Mouse (Mus musculus) urinary bladder, postnatal 10 days (tissue): ENCODE results near the gene Itln1.
"Not testable (repeated sequence)": the region's sequence is repeated elsewhere in the genome, so short reads cannot be mapped to it uniquely, and the experiment has no call there.

Source experiments
- DNase-seq: peaks from one replicate; pipeline ENCODE4 v3.0.0; 2022; ENCODE audit warnings: low spot score

Itln1 gene

GRCm38 (mm10) chr1:171513760-171514159, 21.3 kb downstream of the Itln1 start:
- no peak for DNase-seq

- no peak for DNase-seq
Measured at GRCm38 (mm10) chr1:171513234-171513633, 21.9 kb downstream of the Itln1 start.

GRCm38 (mm10) chr1:171504586-171504985, 30.5 kb downstream of the Itln1 start:
- DNase-seq, result no peak

DNA sequence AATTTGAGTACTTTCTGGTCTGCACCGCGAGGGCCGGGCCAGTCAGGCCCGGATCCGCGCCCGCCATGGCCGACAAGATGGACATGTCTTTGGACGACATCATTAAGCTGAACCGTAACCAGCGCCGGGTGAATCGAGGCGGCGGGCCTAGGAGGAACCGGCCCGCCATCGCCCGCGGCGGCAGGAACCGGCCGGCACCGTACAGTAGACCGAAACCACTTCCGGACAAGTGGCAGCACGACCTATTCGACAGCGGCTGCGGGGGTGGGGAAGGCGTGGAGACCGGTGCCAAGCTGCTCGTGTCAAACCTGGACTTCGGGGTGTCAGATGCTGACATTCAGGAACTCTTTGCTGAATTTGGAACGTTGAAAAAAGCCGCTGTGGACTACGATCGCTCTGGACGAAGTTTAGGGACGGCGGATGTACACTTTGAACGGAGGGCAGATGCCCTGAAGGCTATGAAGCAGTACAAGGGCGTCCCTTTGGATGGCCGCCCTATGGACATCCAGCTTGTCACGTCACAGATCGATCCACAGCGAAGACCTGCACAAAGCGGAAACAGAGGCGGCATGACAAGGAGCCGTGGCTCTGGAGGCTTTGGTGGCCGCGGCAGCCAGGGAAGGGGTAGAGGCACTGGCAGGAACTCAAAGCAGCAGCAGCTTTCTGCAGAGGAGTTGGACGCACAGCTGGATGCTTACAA, 31.4 kb downstream of the Itln1 start:
- DNase-seq, result no peak

- peak; percentile 83 for DNase-seq
Measured at GRCm38 (mm10) chr1:171503250-171503591, 31.9 kb downstream of the Itln1 start, which contains the start of gene Alyref2. Gene Alyref2, plus strand, starts transcription at chr1:171503478.

GRCm38 (mm10) chr1:171502388-171503249, 32.5 kb downstream of the Itln1 start:
- DNase-seq, result no peak

- no peak for DNase-seq
Measured at GRCm38 (mm10) chr1:171501636-171502080, 33.4 kb downstream of the Itln1 start.

DNA sequence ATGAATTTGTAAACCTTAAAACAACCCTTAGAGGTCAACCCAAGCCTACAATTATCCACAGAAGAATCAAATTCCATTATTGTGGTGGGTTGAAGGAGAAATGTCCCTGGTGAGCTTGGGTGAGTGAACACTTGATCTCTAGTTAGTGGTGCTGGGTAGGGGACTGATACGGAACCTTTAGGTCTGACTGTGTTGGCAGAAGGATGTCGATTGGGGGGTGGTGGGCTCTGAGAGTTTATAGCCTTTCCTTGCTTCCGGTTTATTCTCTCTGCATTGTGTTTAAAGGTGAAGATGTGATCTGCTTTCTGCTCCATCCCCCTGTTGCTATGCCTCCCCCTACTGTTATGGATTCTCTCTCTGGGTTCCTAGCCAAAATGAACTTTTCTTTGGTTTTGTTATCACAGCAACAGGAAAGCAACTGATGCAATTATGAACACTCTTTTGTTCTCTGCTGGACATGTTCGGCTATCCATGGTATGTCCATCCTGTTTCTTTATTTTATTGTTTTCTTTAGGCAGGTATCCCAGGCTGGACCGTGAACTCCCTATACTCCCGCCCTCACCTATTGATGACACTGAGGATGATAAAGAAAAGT, 34.0 kb downstream of the Itln1 start:
- no peak for DNase-seq

GRCm38 (mm10) chr1:171499856-171500255, 35.2 kb downstream of the Itln1 start:
- no peak for DNase-seq

DNA sequence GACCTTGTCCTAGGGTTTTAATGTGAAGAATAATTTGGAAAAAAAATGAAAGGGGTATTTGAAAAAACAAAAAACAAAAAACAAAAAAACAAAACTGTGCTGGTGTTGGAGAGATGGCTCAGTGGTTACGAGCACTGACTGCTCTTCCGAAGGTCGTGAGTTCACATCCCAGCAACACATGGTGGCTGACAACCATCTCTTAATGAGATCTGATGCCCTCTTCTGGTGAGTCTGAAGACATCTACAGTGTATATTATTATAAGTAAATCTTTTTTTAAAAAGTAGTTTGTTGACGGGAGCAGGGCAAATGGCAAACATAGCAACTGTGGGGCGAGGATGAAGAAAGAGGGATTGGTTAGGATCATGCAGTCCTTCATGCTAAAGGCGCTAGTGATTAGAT, 39.7 kb downstream of the Itln1 start:
- DNase-seq, result no peak

DNA sequence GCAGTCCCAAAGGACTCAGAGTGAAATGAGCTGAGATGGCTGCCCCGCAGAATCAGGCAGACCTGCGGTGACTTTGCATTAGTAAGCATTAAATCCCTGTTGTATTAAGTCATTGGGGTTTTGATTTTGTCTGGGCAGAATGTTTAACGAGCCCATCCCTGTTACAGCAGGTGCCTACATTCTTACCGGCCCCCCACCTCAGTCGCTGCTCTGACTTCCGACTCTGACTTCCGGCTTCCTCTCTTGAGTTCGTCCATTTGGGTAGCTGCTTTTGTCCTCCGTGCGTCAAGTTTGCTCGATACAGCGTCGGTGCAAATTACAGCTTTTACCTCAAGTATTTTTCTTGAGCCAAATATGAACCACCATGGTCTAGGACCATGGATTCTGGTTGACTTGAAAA, 40.9 kb downstream of the Itln1 start:
- no peak for DNase-seq

DNA sequence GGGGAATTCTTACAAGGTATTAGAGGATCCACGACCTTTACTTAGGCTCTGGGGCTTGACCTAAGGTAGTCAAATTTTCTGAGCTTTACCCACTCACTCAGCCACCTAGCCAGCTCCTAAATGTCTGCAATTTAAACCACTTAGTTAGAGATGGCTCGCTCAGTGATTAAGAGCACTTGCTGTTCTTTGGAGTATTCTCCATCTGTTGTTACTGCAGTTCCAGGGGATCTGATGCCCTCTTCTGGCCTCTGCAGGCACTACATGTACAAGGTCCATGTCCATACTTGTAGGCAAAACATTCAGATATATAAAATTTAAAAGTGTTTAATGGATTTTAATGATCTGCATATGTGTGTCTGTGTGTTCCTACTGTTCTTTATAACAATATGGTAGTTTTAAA, 56.1 kb downstream of the Itln1 start:
- no peak for DNase-seq

GRCm38 (mm10) chr1:171477758-171478545, 57.1 kb downstream of the Itln1 start:
- no peak for DNase-seq

DNA sequence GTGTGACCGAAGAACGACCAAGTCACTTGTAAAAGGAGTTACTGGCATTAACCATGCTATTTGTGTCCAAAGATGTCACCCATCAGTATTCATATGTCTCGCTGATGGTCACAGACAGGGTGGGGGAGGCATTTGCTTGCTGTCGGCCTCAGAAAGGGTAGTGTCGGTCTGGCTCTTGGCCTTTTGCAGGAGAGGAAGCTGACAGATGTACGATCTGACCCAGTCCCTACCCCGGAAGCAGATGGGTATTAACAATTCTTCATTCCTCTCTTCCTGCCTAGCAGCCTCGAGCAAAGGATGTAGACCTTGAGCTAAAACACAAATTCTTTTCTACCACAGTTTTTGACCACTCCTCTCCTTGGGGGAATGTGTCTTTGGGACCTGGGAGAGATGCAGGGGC, 58.0 kb downstream of the Itln1 start:
- no peak for DNase-seq

DNA sequence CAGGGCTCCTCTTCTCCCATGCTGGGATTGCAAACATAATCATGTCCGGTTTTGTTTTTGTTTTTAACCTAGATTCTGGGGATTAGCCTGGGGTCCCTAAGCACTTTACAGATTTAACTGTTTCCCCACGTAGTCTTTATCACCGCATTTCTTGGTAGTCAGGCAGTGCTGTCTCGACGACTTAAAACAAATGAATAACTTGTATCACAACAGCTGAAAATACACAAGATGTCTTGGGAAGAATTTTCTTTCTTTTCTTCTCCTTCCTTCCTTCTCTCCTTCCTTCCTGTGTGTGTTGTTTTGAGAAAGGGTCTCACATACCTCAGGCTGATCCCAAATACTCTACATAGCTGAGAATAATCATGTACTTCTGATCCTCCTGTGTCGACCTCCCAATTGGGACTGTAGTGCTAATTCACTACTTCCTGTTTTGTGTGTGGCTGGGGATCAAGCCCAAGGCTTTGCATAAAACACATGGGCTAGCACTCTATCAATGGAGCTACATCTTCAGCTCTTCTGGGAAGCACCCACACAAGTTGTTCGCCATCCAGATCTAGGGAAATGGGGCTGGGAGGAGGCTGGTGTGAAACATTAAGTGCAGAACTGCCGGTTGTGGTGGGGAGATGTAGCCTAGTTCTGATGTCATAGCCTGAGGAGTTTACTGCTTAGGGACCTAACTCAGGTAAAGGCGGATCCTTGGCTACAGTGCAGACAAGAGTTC, 61.0 kb downstream of the Itln1 start:
- DNase-seq, result no peak

- no peak for DNase-seq
Measured at GRCm38 (mm10) chr1:171473506-171473905, 61.6 kb downstream of the Itln1 start.

DNA sequence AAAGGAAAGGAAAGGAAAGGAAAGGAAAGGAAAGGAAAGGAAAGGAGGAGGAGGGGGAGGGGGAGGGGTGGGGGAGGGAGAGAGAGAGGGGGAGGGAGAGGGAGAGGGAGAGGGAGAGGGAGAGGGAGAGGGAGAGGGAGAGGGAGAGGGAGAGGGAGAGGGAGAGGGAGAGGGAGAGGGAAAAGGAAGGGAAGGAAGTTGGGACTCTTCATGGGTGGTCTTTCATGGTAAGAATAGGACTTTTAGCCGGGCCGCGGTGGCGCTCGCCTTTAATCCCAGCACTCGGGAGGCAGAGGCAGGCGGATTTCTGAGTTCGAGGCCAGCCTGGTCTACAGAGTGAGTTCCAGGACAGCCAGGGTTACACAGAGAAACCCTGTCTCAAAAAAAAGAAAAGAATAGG, 63.2 kb downstream of the Itln1 start:
- not testable (repeated sequence) for DNase-seq

DNA sequence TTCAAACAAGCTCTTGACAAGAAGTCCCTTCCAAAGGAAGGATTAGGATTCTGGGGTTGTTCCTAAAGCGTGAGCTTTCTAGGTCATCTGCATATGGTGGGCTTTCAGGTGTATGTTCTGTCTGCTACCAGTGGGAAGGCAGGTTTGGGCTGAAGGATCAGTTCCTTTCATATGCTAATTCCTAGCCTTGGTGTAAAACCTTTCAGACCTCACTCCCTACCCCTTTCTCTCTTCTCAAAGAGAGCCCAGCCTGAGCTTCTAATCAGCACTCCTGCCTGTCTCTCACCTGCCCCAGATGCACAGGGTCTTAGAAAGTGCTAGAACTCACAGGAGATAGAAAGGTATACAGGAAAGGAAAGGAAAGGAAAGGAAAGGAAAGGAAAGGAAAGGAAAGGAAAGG, 63.6 kb downstream of the Itln1 start:
- no peak for DNase-seq

DNA sequence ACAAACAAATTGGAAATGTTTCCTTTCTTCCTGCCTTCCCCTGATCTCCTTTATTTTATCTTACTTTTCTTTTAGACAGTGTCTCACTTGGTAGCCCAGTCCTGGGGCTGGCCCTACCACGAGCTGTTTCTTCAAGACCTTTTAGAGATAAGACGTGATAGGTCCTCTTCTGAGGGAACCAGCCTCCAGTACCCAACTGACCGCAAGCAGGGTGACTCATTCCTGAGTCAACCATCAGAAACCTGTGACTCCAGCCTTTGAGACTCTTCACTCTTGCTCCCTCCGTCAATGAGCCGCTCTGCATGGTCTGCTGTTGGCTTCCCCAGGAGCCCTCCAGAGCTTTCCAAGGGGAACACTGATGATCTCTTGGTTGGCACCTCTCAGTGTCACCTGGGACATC, 64.2 kb downstream of the Itln1 start:
- DNase-seq, result no peak

GRCm38 (mm10) chr1:171470371-171470871, 64.7 kb downstream of the Itln1 start:
- no peak for DNase-seq

DNA sequence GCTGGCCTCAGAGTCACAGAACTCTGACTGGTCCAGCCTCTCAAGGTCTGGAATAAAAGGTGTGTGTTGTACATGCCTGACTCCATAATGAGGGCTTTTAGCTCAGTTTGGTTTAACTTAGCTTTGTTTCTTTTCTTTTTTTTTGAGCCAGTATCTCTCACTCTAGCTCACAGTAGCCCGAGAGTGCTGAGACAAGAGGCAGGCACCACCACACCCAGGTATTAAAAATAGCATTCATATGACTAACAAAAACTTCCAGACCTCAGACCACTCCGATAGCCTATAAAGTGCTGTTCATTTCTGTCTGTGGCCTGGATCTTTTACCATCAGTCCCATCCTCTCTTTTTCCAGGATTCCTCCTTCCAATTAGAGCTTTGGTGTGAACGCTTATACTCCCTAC, 65.4 kb downstream of the Itln1 start:
- DNase-seq, result no peak
